Mouse (Mus musculus): ENCODE data around the gene Tmub2. TPM values are rescaled to one million over a fixed set of nuclear protein-coding genes. Genes with fewer than 3 reads are reported as not detected.

Gene Tmub2
- polyA plus RNA-seq, 1 experiment from 2014 or later = 46.7 TPM

DNA sequence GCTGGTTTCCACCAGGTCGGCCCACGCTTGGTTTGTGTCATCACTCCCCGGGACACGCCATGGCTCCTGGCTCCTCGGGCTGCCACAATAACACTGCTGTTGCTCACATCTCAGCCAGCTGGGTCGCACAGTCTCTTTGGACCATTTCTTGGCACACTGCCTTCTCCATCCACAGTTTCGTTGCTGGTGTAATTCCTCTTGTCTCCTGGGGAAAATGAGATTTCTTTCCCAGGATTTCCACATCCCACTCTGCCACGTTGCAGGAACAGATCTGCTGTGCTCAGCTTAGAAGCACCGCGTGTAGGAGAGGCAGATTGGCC is 35.9 kb downstream of the Tmub2 start:
- no peaks in the 10 kb centered on the region for H3K36me3 ChIP-seq (ENCODE audit: control insufficient read depth, insufficient read depth, low read length)
- ATAC-seq (ENCODE audit: insufficient number of reproducible peaks, low FRiP score, low TSS enrichment, low read depth) = no peak
- H3K27ac ChIP-seq (replicated peaks; ENCODE audit: low read depth, low read length) = peak overlapping the region; percentile 99; the same call in 1 of the 2 replicates
- 28% methylated on average over 10 of the region's 10 CpGs for WGBS
- H3K4me2 ChIP-seq (ENCODE audit: low read depth, severe bottlenecking) = peak overlapping the region; percentile 91
- H3K4me1 ChIP-seq (ENCODE audit: control insufficient read depth, insufficient read depth, low read length) = peaks cover 8% of the 10 kb centered on the region
- H3K27me3 ChIP-seq (ENCODE audit: control insufficient read depth, insufficient read depth, low read length) = no peaks in the 10 kb centered on the region
- peak; percentile 58 for DNase-seq (ENCODE audit: low spot score)
- no peaks in the 10 kb centered on the region for H3K9me3 ChIP-seq (ENCODE audit: control insufficient read depth, low read length)
- peak overlapping the region; percentile 48; the same call in 1 of the 2 replicates for H3K9ac ChIP-seq (ENCODE audit: low read length)
- H3K4me3 ChIP-seq (ENCODE audit: low read depth, low read length) = peak overlapping the region; percentile 95

DNA sequence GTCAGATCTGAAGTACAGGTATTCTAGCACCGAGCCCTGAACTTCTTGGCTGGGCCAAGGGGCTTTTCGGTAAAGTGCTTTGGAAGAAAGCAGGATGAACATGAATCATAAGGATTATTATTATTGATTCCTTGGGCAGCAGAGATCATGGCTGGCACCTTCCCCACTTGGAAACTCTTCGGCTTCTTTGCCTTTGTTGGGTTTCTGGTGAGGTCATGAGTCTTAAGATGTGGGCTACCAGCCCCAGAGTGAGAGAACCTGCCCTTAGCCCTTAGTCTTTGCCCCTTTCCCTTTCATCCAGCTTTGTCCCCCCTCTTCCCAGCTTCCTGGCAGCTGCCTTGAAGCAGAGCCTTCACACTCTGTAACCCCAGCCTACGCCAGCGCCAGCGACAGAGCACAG is 37.2 kb downstream of the Tmub2 start:
- no peak overlapping the region for H3K4me3 ChIP-seq (ENCODE audit: low read depth, low read length)
- H3K9me3 ChIP-seq (ENCODE audit: control insufficient read depth, low read length) = no peaks in the 10 kb centered on the region
- H3K27me3 ChIP-seq (ENCODE audit: control insufficient read depth, insufficient read depth, low read length) = no peaks in the 10 kb centered on the region
- peaks cover 7% of the 10 kb centered on the region for H3K4me1 ChIP-seq (ENCODE audit: control insufficient read depth, insufficient read depth, low read length)
- DNase-seq (ENCODE audit: low spot score) (peak; percentile 20), ATAC-seq (ENCODE audit: insufficient number of reproducible peaks, low FRiP score, low TSS enrichment, low read depth) (no peak)
- H3K27ac ChIP-seq (replicated peaks; ENCODE audit: low read depth, low read length) = no peak overlapping the region
- no peaks in the 10 kb centered on the region for H3K36me3 ChIP-seq (ENCODE audit: control insufficient read depth, insufficient read depth, low read length)
- H3K9ac ChIP-seq (ENCODE audit: low read length) = no peak overlapping the region
- WGBS = 71% methylated on average over 6 of the region's 6 CpGs
- no peak overlapping the region for H3K4me2 ChIP-seq (ENCODE audit: low read depth, severe bottlenecking)

- Histone ChIP-seq H3K27ac (replicated peaks; ENCODE audit: low read depth, low read length) (no peak overlapping the region), H3K36me3 (ENCODE audit: control insufficient read depth, insufficient read depth, low read length) (no peaks in the 10 kb centered on the region), H3K27me3 (ENCODE audit: control insufficient read depth, insufficient read depth, low read length) (no peaks in the 10 kb centered on the region), H3K4me1 (ENCODE audit: control insufficient read depth, insufficient read depth, low read length) (peaks cover 7% of the 10 kb centered on the region), H3K4me3 (ENCODE audit: low read depth, low read length) (no peak overlapping the region), H3K9ac (ENCODE audit: low read length) (no peak overlapping the region), H3K4me2 (ENCODE audit: low read depth, severe bottlenecking) (no peak overlapping the region), H3K9me3 (ENCODE audit: control insufficient read depth, low read length) (no peaks in the 10 kb centered on the region)
- ATAC-seq (ENCODE audit: insufficient number of reproducible peaks, low FRiP score, low TSS enrichment, low read depth) (no peak), DNase-seq (ENCODE audit: low spot score) (peak; percentile 16)
- WGBS = 71% methylated on average over 1 of the region's 1 CpGs
These were observed 38.8 kb downstream of the Tmub2 start for GRCm38 (mm10) chr11:102323516-102323915.

GRCm38 (mm10) chr11:102327250-102327649 is 42.5 kb downstream of the Tmub2 start:
- Histone ChIP-seq H3K9me3 (ENCODE audit: control insufficient read depth, low read length) (no peaks in the 10 kb centered on the region), H3K27ac (replicated peaks; ENCODE audit: low read depth, low read length) (no peak overlapping the region), H3K4me3 (ENCODE audit: low read depth, low read length) (no peak overlapping the region), H3K4me1 (ENCODE audit: control insufficient read depth, insufficient read depth, low read length) (no peaks in the 10 kb centered on the region), H3K36me3 (ENCODE audit: control insufficient read depth, insufficient read depth, low read length) (no peaks in the 10 kb centered on the region), H3K27me3 (ENCODE audit: control insufficient read depth, insufficient read depth, low read length) (no peaks in the 10 kb centered on the region), H3K4me2 (ENCODE audit: low read depth, severe bottlenecking) (no peak overlapping the region), H3K9ac (ENCODE audit: low read length) (no peak overlapping the region)
- 68% methylated on average over 5 of the region's 5 CpGs for WGBS
- DNase-seq (ENCODE audit: low spot score) = peak; percentile 17
- no peak for ATAC-seq (ENCODE audit: insufficient number of reproducible peaks, low FRiP score, low TSS enrichment, low read depth)

- Histone ChIP-seq H3K9ac (ENCODE audit: low read length) (no peak overlapping the region), H3K4me1 (ENCODE audit: control insufficient read depth, insufficient read depth, low read length) (no peaks in the 10 kb centered on the region), H3K36me3 (ENCODE audit: control insufficient read depth, insufficient read depth, low read length) (no peaks in the 10 kb centered on the region), H3K9me3 (ENCODE audit: control insufficient read depth, low read length) (no peaks in the 10 kb centered on the region), H3K27ac (replicated peaks; ENCODE audit: low read depth, low read length) (no peak overlapping the region), H3K4me3 (ENCODE audit: low read depth, low read length) (no peak overlapping the region), H3K4me2 (ENCODE audit: low read depth, severe bottlenecking) (no peak overlapping the region), H3K27me3 (ENCODE audit: control insufficient read depth, insufficient read depth, low read length) (no peaks in the 10 kb centered on the region)
- DNase-seq (ENCODE audit: low spot score) (no peak), ATAC-seq (ENCODE audit: insufficient number of reproducible peaks, low FRiP score, low TSS enrichment, low read depth) (no peak)
- WGBS = 80% methylated on average over 7 of the region's 7 CpGs
These were observed 43.1 kb downstream of the Tmub2 start for GRCm38 (mm10) chr11:102327839-102328238.

- H3K27ac ChIP-seq (replicated peaks; ENCODE audit: low read depth, low read length) = no peak overlapping the region
- no peak overlapping the region for H3K4me2 ChIP-seq (ENCODE audit: low read depth, severe bottlenecking)
- no peaks in the 10 kb centered on the region for H3K9me3 ChIP-seq (ENCODE audit: control insufficient read depth, low read length)
- H3K36me3 ChIP-seq (ENCODE audit: control insufficient read depth, insufficient read depth, low read length) = no peaks in the 10 kb centered on the region
- H3K4me3 ChIP-seq (ENCODE audit: low read depth, low read length) = no peak overlapping the region
- no peaks in the 10 kb centered on the region for H3K4me1 ChIP-seq (ENCODE audit: control insufficient read depth, insufficient read depth, low read length)
- no peaks in the 10 kb centered on the region for H3K27me3 ChIP-seq (ENCODE audit: control insufficient read depth, insufficient read depth, low read length)
- ATAC-seq (ENCODE audit: insufficient number of reproducible peaks, low FRiP score, low TSS enrichment, low read depth) (no peak), DNase-seq (ENCODE audit: low spot score) (no peak)
- no peak overlapping the region for H3K9ac ChIP-seq (ENCODE audit: low read length)
These were observed 44.8 kb downstream of the Tmub2 start for GRCm38 (mm10) chr11:102329518-102329917.

DNA sequence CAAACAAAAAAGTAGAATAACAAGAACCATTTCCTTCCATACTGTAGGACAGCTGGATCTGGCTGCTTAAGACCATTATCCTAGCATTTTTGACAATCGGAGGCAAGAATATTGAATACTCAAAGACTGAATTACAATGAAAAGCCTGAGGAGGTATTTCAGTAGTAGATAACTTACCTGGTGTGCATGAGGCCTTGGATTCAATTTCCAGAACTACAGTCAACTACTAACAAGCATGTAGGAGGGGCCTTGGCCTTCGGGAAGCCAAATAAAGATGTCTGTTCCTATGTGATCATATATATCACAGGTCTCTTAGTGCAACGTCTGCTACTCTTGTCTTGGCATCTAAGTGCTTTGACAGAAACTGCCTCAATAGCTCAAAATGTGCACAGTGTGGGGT is 45.3 kb downstream of the Tmub2 start:
- no peak overlapping the region for H3K27ac ChIP-seq (replicated peaks; ENCODE audit: low read depth, low read length)
- 83% methylated on average over 3 of the region's 3 CpGs for WGBS
- no peak overlapping the region for H3K4me3 ChIP-seq (ENCODE audit: low read depth, low read length)
- H3K9ac ChIP-seq (ENCODE audit: low read length) = no peak overlapping the region
- no peak overlapping the region for H3K4me2 ChIP-seq (ENCODE audit: low read depth, severe bottlenecking)
- ATAC-seq (ENCODE audit: insufficient number of reproducible peaks, low FRiP score, low TSS enrichment, low read depth) (no peak), DNase-seq (ENCODE audit: low spot score) (no peak)
- H3K9me3 ChIP-seq (ENCODE audit: control insufficient read depth, low read length) = no peaks in the 10 kb centered on the region
- H3K4me1 ChIP-seq (ENCODE audit: control insufficient read depth, insufficient read depth, low read length) = no peaks in the 10 kb centered on the region
- H3K36me3 ChIP-seq (ENCODE audit: control insufficient read depth, insufficient read depth, low read length) = no peaks in the 10 kb centered on the region
- no peaks in the 10 kb centered on the region for H3K27me3 ChIP-seq (ENCODE audit: control insufficient read depth, insufficient read depth, low read length)

GRCm38 (mm10) chr11:102331806-102332205 is 47.1 kb downstream of the Tmub2 start:
- DNase-seq (ENCODE audit: low spot score) (no peak), ATAC-seq (ENCODE audit: insufficient number of reproducible peaks, low FRiP score, low TSS enrichment, low read depth) (no peak)
- Histone ChIP-seq H3K27me3 (ENCODE audit: control insufficient read depth, insufficient read depth, low read length) (no peaks in the 10 kb centered on the region), H3K4me2 (ENCODE audit: low read depth, severe bottlenecking) (no peak overlapping the region), H3K4me3 (ENCODE audit: low read depth, low read length) (no peak overlapping the region), H3K36me3 (ENCODE audit: control insufficient read depth, insufficient read depth, low read length) (no peaks in the 10 kb centered on the region), H3K27ac (replicated peaks; ENCODE audit: low read depth, low read length) (no peak overlapping the region), H3K9ac (ENCODE audit: low read length) (no peak overlapping the region), H3K4me1 (ENCODE audit: control insufficient read depth, insufficient read depth, low read length) (no peaks in the 10 kb centered on the region), H3K9me3 (ENCODE audit: control insufficient read depth, low read length) (no peaks in the 10 kb centered on the region)
- WGBS = 48% methylated on average over 4 of the region's 4 CpGs

DNA sequence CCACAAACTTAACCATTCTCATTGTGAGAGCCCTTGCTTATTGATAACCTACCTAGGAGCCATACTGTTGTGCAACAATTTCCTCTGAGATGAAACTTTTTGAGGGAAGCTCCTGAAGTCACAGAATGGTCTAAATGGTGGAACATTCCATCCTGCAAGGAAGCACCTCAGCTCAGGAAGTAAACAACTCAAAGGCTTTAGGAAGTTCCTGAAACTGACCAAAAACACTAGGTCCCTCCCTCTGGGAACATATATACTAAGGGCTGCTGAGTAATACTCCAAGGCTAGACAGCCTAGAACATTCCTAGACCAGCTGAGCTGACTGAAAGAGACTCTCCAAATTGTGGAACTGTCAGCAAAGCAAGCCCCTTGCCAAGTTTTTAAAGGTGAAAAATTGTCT is 48.3 kb downstream of the Tmub2 start:
- ATAC-seq (ENCODE audit: insufficient number of reproducible peaks, low FRiP score, low TSS enrichment, low read depth) = no peak
- Histone ChIP-seq H3K9ac (ENCODE audit: low read length) (no peak overlapping the region), H3K4me2 (ENCODE audit: low read depth, severe bottlenecking) (no peak overlapping the region), H3K27ac (replicated peaks; ENCODE audit: low read depth, low read length) (no peak overlapping the region), H3K36me3 (ENCODE audit: control insufficient read depth, insufficient read depth, low read length) (no peaks in the 10 kb centered on the region), H3K9me3 (ENCODE audit: control insufficient read depth, low read length) (no peaks in the 10 kb centered on the region), H3K4me3 (ENCODE audit: low read depth, low read length) (no peak overlapping the region), H3K4me1 (ENCODE audit: control insufficient read depth, insufficient read depth, low read length) (no peaks in the 10 kb centered on the region), H3K27me3 (ENCODE audit: control insufficient read depth, insufficient read depth, low read length) (no peaks in the 10 kb centered on the region)
- DNase-seq (ENCODE audit: low spot score) = no peak

Measured in limb, embryonic 11.5 days (tissue).